Comparison of ENCODE assay signal across 14 mouse cellular contexts in genomic region chr5:38544423-38545415, GRCm38 (mm10). TPM values are rescaled to one million over a fixed set of nuclear protein-coding genes. Genes with fewer than 3 reads are reported as not detected.
DNase-seq lines count a peak whose midpoint lies in the region; ATAC-seq and TF ChIP-seq lines count a peak whose summit lies in the region.
"Had no signal": no experiment of that assay in that cellular context is flagged by ENCODE, and none has a peak within 500 bp of the region (broad histone marks: within the 10 kb centered on the region; RNA-seq: fewer than 3 reads in every experiment).

No protein-coding gene starts in this region.

- DNase-seq in gastrocnemius, adult 18-20 months (ENCODE audit: low spot score), result peak; percentile 62
- no peak for DNase-seq in gastrocnemius, postnatal 36 days
- peak; percentile 15 for DNase-seq in kidney, adult 18-20 months
- peak; percentile 89 for DNase-seq in NIH3T3 (ENCODE audit: low read depth)
- peak; percentile 23 to 73 for DNase-seq in kidney, postnatal 25 days
- no peak for DNase-seq in right cerebral cortex, postnatal 10 days (ENCODE audit: low spot score in 2 of 2)
- no peak for DNase-seq in hindbrain, postnatal 0 days (ENCODE audit: low spot score)
- DNase-seq: right cerebral cortex, postnatal 25 days; thymus, adult 2 months had no signal

- H3K9ac ChIP-seq in kidney, embryonic 14.5 days (ENCODE audit: low read depth, low read length), result no peak overlapping the region
- no peak overlapping the region for H3K9ac ChIP-seq in hindbrain, postnatal 0 days (replicated peaks; ENCODE audit: low read length)
- H3K9ac ChIP-seq: intestine, embryonic 15.5 days; limb, embryonic 12.5 days; lung, embryonic 15.5 days had no signal

- H3K36me3 ChIP-seq in kidney, embryonic 14.5 days (ENCODE audit: control insufficient read depth, insufficient read depth, low read length), result peaks cover 100% of the 10 kb centered on the region
- peaks cover 90% of the 10 kb centered on the region for H3K36me3 ChIP-seq in hindbrain, postnatal 0 days (ENCODE audit: insufficient read depth, low read length)

- H3K27me3 ChIP-seq in kidney, embryonic 14.5 days (ENCODE audit: control insufficient read depth, insufficient read depth, low read length), result no peaks in the 10 kb centered on the region
- no peaks in the 10 kb centered on the region for H3K27me3 ChIP-seq in hindbrain, postnatal 0 days (ENCODE audit: insufficient read depth, low read length)
- H3K27me3 ChIP-seq: intestine, embryonic 15.5 days; limb, embryonic 12.5 days; lung, embryonic 15.5 days; megakaryocyte, embryonic 14.5 days had no signal

- TF ChIP-seq CTCF in hindbrain, postnatal 0 days (IDR thresholded peaks at IDR 0.05; ENCODE audit: low read depth), result no peak

- no peaks in the 10 kb centered on the region for H3K9me3 ChIP-seq in kidney, embryonic 14.5 days (ENCODE audit: control insufficient read depth, low read length)
- H3K9me3 ChIP-seq in hindbrain, postnatal 0 days (ENCODE audit: low read length), result no peaks in the 10 kb centered on the region
- H3K9me3 ChIP-seq: intestine, embryonic 15.5 days; limb, embryonic 12.5 days; lung, embryonic 15.5 days; megakaryocyte, embryonic 14.5 days had no signal

- H3K4me3 ChIP-seq in kidney, embryonic 14.5 days (ENCODE audit: low read length), result no peak overlapping the region
- H3K4me3 ChIP-seq in hindbrain, postnatal 0 days (ENCODE audit: low read length), result no peak overlapping the region
- H3K4me3 ChIP-seq: intestine, embryonic 15.5 days; limb, embryonic 12.5 days; lung, embryonic 15.5 days; megakaryocyte, embryonic 14.5 days had no signal

- H3K4me2 ChIP-seq in kidney, embryonic 14.5 days (replicated peaks; ENCODE audit: low read depth, low read length), result no peak overlapping the region
- no peak overlapping the region for H3K4me2 ChIP-seq in hindbrain, postnatal 0 days (ENCODE audit: low read depth, low read length)
- H3K4me2 ChIP-seq: intestine, embryonic 15.5 days; limb, embryonic 12.5 days; lung, embryonic 15.5 days had no signal

- H3K27ac ChIP-seq in kidney, embryonic 14.5 days (ENCODE audit: low read depth, low read length), result no peak overlapping the region
- H3K27ac ChIP-seq in hindbrain, postnatal 0 days, result no peak overlapping the region; the same call in 1 of the 2 replicates
- H3K27ac ChIP-seq: intestine, embryonic 15.5 days; limb, embryonic 12.5 days; lung, embryonic 15.5 days had no signal

- intact Hi-C loops in gastrocnemius, postnatal 36 days (cut with DNase I), result no loop called here

- no peak for ATAC-seq in kidney, embryonic 14.5 days (ENCODE audit: low FRiP score, low TSS enrichment)
- ATAC-seq in hindbrain, postnatal 0 days, result no peak
- ATAC-seq: intestine, embryonic 15.5 days had no signal

- H3K4me1 ChIP-seq in kidney, embryonic 14.5 days (ENCODE audit: control insufficient read depth, insufficient read depth, low read length), result no peaks in the 10 kb centered on the region
- peaks cover 1% of the 10 kb centered on the region; the same call in 1 of the 2 replicates for H3K4me1 ChIP-seq in hindbrain, postnatal 0 days (ENCODE audit: insufficient read depth, low read length)
- H3K4me1 ChIP-seq: limb, embryonic 12.5 days had no signal

- WGBS in kidney, embryonic 14.5 days, result 48% methylated on average over 5 of the region's 5 CpGs
- 65% methylated on average over 5 of the region's 5 CpGs for WGBS in hindbrain, postnatal 0 days

RNA-seq across cellular contexts. Expression of gene Wdr1, which starts 18.3 kb away (rescaled TPM):
- 10 to 100 TPM; 38.3 to 70.3 TPM for total RNA-seq in gastrocnemius, adult 18-20 months (2021)
- 10 to 100 TPM; 54.1 to 58.0 TPM for total RNA-seq in gastrocnemius, postnatal 36 days (2021)
- polyA plus RNA-seq in kidney, embryonic 14.5 days (2014; fragmentation: Nextera tagmentation; extraction: Ambion mirVana), result 151 and 210 TPM in 2 replicates
- total RNA-seq in hindbrain, postnatal 0 days (2014; rRNA removed), result 245 and 258 TPM in 2 replicates
- polyA plus RNA-seq in hindbrain, postnatal 0 days (2015; fragmentation: Nextera tagmentation; extraction: Ambion mirVana), result 174 TPM in 2 replicates

RNA-seq across cellular contexts. Expression of gene Slc2a9, which starts 41.8 kb away (rescaled TPM):
- total RNA-seq in gastrocnemius, adult 18-20 months (2021), result under 1 TPM; 0.27 to 0.33 TPM
- total RNA-seq in gastrocnemius, postnatal 36 days (2021), result under 1 TPM; 0.44 to 0.59 TPM
- polyA plus RNA-seq in kidney, embryonic 14.5 days (2014; fragmentation: Nextera tagmentation; extraction: Ambion mirVana), result 0.40 and 1.6 TPM in 2 replicates
- 0.86 and 1.7 TPM in 2 replicates for total RNA-seq in hindbrain, postnatal 0 days (2014; rRNA removed)
- polyA plus RNA-seq in hindbrain, postnatal 0 days (2015; fragmentation: Nextera tagmentation; extraction: Ambion mirVana), result 0.52 and 1.0 TPM in 2 replicates

Comparison
In these comparisons a context has a peak if more than half of its experiments do, and no peak if none do; other contexts are left out.
1. DNase-seq: peak in gastrocnemius, adult 18-20 months (single experiment), kidney, adult 18-20 months (single experiment), NIH3T3 (single experiment) and kidney, postnatal 25 days (2 of 2); none in gastrocnemius, postnatal 36 days (0 of 2), right cerebral cortex, postnatal 10 days (0 of 2) and hindbrain, postnatal 0 days (single experiment).